Mouse (Mus musculus) spleen, adult 2 months (tissue): ENCODE measurements around the gene 1700001L19Rik.

ENCODE experiments used
- CTCF ChIP-seq: fragments of 200-500 bp; IDR thresholded peaks from 2 replicates; pipeline ENCODE4 v1.5.1; 2011; ENCODE audit warnings: mild to moderate bottlenecking, inconsistent platforms; ENCODE audit not compliant: insufficient read depth, insufficient read length, insufficient replicate concordance; ENCODE audit errors: extremely low read depth
- POLR2A ChIP-seq: fragments of 200-500 bp; IDR thresholded peaks from 2 replicates; pipeline ENCODE4 v1.6.1; 2011; ENCODE audit warnings: low read depth, low read length, inconsistent platforms

GRCm38 (mm10) chr13:68627041-68627440 lies 29.8 kb downstream of the 1700001L19Rik start:
- no peak for TF ChIP-seq POLR2A
- no peak for TF ChIP-seq CTCF
